Mouse (Mus musculus) midbrain, embryonic 15.5 days (tissue): ENCODE results near the gene Xlr4a. TPM values are rescaled to one million over a fixed set of nuclear protein-coding genes. Genes with fewer than 3 reads are reported as not detected.

Experiments
- ATAC-seq: fragments of 200-750 bp; cut with Nextera tagmentation; replicated peaks from 2 replicates; pipeline ENCODE4 v1.8.0; 2017; ENCODE audit warnings: moderate TSS enrichment
- H3K27ac ChIP-seq: fragments of 300-500 bp; sonication (generic); 2 replicates; pipeline ENCODE4 v1.5.1; 2015; ENCODE audit warnings: mild to moderate bottlenecking, inconsistent platforms
- H3K27me3 ChIP-seq: fragments of 300-500 bp; sonication (generic); replicated peaks from 2 replicates; pipeline ENCODE4 v1.6.1; 2015; ENCODE audit warnings: inconsistent platforms
- H3K36me3 ChIP-seq: fragments of 300-500 bp; sonication (generic); replicated peaks from 2 replicates; pipeline ENCODE4 v1.6.1; 2015; ENCODE audit warnings: inconsistent platforms
- H3K4me1 ChIP-seq: fragments of 300-500 bp; sonication (generic); 2 replicates; pipeline ENCODE4 v1.6.1; 2015; ENCODE audit warnings: inconsistent platforms
- H3K4me2 ChIP-seq: fragments of 300-500 bp; sonication (generic); 2 replicates; pipeline ENCODE4 v1.6.1; 2015; ENCODE audit warnings: inconsistent platforms, mild to moderate bottlenecking, moderate library complexity
- H3K4me3 ChIP-seq: fragments of 300-500 bp; sonication (generic); 2 replicates; pipeline ENCODE4 v1.5.1; 2015; ENCODE audit warnings: mild to moderate bottlenecking, inconsistent platforms
- H3K9ac ChIP-seq: fragments of 300-500 bp; sonication (generic); 2 replicates; pipeline ENCODE4 v1.6.1; 2015; ENCODE audit warnings: mild to moderate bottlenecking, inconsistent platforms
- H3K9me3 ChIP-seq: fragments of 300-500 bp; sonication (generic); 2 replicates; pipeline ENCODE4 v1.6.1; 2016; ENCODE audit warnings: inconsistent platforms
- WGBS: fragments of 180-500 bp; shearing (Covaris S2); methylation state at CpG from one replicate; pipeline ENCODE4 v1.1.7; 2015; ENCODE audit warnings: mixed read lengths; 5-methylcytosine and 5-hydroxymethylcytosine counted together
- polyA plus RNA-seq: library from polyadenylated mRNA; unstranded; fragments of >200 nt; fragmentation: Nextera tagmentation; extraction: Ambion mirVana; gene quantifications from 2 replicates; pipeline ENCODE4 v1.2.1, GENCODE M21; 2015

Xlr4a gene
- polyA plus RNA-seq, 1 experiment from 2014 or later: 0.88 TPM

GRCm38 (mm10) chrX:73039666-73040065 lies 42.6 kb downstream of the Xlr4a start:
- no peak overlapping the region for H3K4me3 ChIP-seq
- H3K27me3 ChIP-seq: no peaks in the 10 kb centered on the region
- H3K4me1 ChIP-seq: no peaks in the 10 kb centered on the region
- no peak for ATAC-seq
- WGBS: 84% methylated on average over 12 of the region's 12 CpGs
- no peak overlapping the region for H3K4me2 ChIP-seq
- no peaks in the 10 kb centered on the region for H3K36me3 ChIP-seq
- no peak overlapping the region for H3K27ac ChIP-seq
- no peaks in the 10 kb centered on the region for H3K9me3 ChIP-seq
- no peak overlapping the region for H3K9ac ChIP-seq

GRCm38 (mm10) chrX:73038831-73039230 lies 43.4 kb downstream of the Xlr4a start:
- H3K36me3 ChIP-seq: no peaks in the 10 kb centered on the region
- no peaks in the 10 kb centered on the region for H3K27me3 ChIP-seq
- ATAC-seq: no peak
- 74% methylated on average over 8 of the region's 8 CpGs for WGBS
- H3K9me3 ChIP-seq: no peaks in the 10 kb centered on the region
- no peak overlapping the region for H3K4me2 ChIP-seq
- no peak overlapping the region for H3K9ac ChIP-seq
- H3K4me3 ChIP-seq: no peak overlapping the region
- H3K4me1 ChIP-seq: no peaks in the 10 kb centered on the region
- no peak overlapping the region for H3K27ac ChIP-seq

- no peak for ATAC-seq
- H3K4me2 ChIP-seq: no peak within 1 kb of the TSS
- H3K27me3 ChIP-seq: no peaks in the 10 kb centered on the region
- no peaks in the 10 kb centered on the region for H3K9me3 ChIP-seq
- H3K4me1 ChIP-seq: no peaks in the 10 kb centered on the region
- 96% methylated on average over 1 of the region's 1 CpGs for WGBS
- no peaks in the 10 kb centered on the region for H3K36me3 ChIP-seq
- no peak within 1 kb of the TSS for H3K4me3 ChIP-seq
- H3K27ac ChIP-seq: no peak within 1 kb of the TSS
- H3K9ac ChIP-seq: no peak within 1 kb of the TSS
Observed at GRCm38 (mm10) chrX:73037003-73037402, 45.3 kb downstream of the Xlr4a start, which contains the start of gene Pnma5. TSS of gene Pnma5 (minus strand) at chrX:73037103.

Other genes with a start within 250 kb of the Xlr4a start
- gene Cetn2, start 164.1 kb downstream of the Xlr4a start, polyA plus RNA-seq: 63.2 and 63.5 TPM in 2 replicates
- gene Nsdhl, start 163.9 kb downstream of the Xlr4a start, polyA plus RNA-seq: 46.9 and 50.2 TPM in 2 replicates
- gene Zfp185, start 95.1 kb downstream of the Xlr4a start, polyA plus RNA-seq: 0.78 and 1.1 TPM in 2 replicates
- gene Pnma5, start 45.4 kb downstream of the Xlr4a start, polyA plus RNA-seq: 0.10 and 0.22 TPM in 2 replicates
- 4.9 and 5.0 TPM in 2 replicates for gene Pnma3, start 17.7 kb downstream of the Xlr4a start, polyA plus RNA-seq
- 5.5 and 7.2 TPM in 2 replicates for gene Xlr3a, start 14.6 kb upstream of the Xlr4a start, polyA plus RNA-seq
- 2.0 and 2.4 TPM in 2 replicates for gene Gm14685, start 34.6 kb upstream of the Xlr4a start, polyA plus RNA-seq
- gene Xlr5b, start 66.3 kb upstream of the Xlr4a start, polyA plus RNA-seq: not detected in 2 replicates
- gene DXBay18, start 67.0 kb upstream of the Xlr4a start, polyA plus RNA-seq: 0.87 and 1.5 TPM in 2 replicates
- not detected in 2 replicates for gene Spin2d, start 94.5 kb upstream of the Xlr4a start, polyA plus RNA-seq
- 17.2 and 18.1 TPM in 2 replicates for gene Xlr3b, start 109.7 kb upstream of the Xlr4a start, polyA plus RNA-seq
- gene Xlr4b, start 131.9 kb upstream of the Xlr4a start, polyA plus RNA-seq: 0.57 and 1.4 TPM in 2 replicates
- gene F8a, start 145.8 kb upstream of the Xlr4a start, polyA plus RNA-seq: 33.6 and 33.8 TPM in 2 replicates
- 0.32 and 0.43 TPM in 2 replicates for gene Xlr4c, start 160.7 kb upstream of the Xlr4a start, polyA plus RNA-seq
- gene Xlr3c, start 182.9 kb upstream of the Xlr4a start, polyA plus RNA-seq: 0.13 TPM in 2 replicates
- gene Xlr5a, start 210.5 kb upstream of the Xlr4a start, polyA plus RNA-seq: not detected in 2 replicates
- not detected in 2 replicates for gene Xlr5c, start 210.5 kb upstream of the Xlr4a start, polyA plus RNA-seq